Mouse (Mus musculus): ENCODE data around the gene Ppara. TPM values are rescaled to one million over a fixed set of nuclear protein-coding genes. Genes with fewer than 3 reads are reported as not detected.
A peak's percentile ranks its signal among the peaks of the same experiment; 100 is the strongest.

The Ppara gene
- polyA plus RNA-seq, 1 experiment, result not detected

GRCm38 (mm10) chr15:85807404-85807803 lies 72.6 kb downstream of the Ppara start:
- TF ChIP-seq POLR2A (IDR thresholded peaks at IDR 0.05; ENCODE audit: insufficient read depth, low read depth, low read length), result no peak
- no peak for TF ChIP-seq CTCF (IDR thresholded peaks at IDR 0.05; ENCODE audit: insufficient read depth, low read depth, low read length)
- 92% methylated on average over 4 of the region's 4 CpGs for WGBS
- H3K27ac ChIP-seq (ENCODE audit: insufficient read depth, low read depth, low read length), result no peak overlapping the region
- 0 out of 2 replicates have a peak, but pooled peaks cover 3% of the 10 kb centered on the region for H3K4me1 ChIP-seq (ENCODE audit: control insufficient read depth, insufficient read depth, low read length)
- H3K4me3 ChIP-seq (ENCODE audit: insufficient read depth, low read depth, low read length), result no peak overlapping the region

GRCm38 (mm10) chr15:85808031-85808430 lies 73.2 kb downstream of the Ppara start:
- Histone ChIP-seq H3K27ac (ENCODE audit: insufficient read depth, low read depth, low read length) (no peak overlapping the region), H3K4me1 (ENCODE audit: control insufficient read depth, insufficient read depth, low read length) (0 out of 2 replicates have a peak, but pooled peaks cover 3% of the 10 kb centered on the region), H3K4me3 (ENCODE audit: insufficient read depth, low read depth, low read length) (no peak overlapping the region)
- TF ChIP-seq CTCF (IDR thresholded peaks at IDR 0.05; ENCODE audit: insufficient read depth, low read depth, low read length) (no peak), POLR2A (IDR thresholded peaks at IDR 0.05; ENCODE audit: insufficient read depth, low read depth, low read length) (no peak)
- WGBS, result 83% methylated on average over 6 of the region's 6 CpGs

GRCm38 (mm10) chr15:85808434-85808833 lies 73.7 kb downstream of the Ppara start:
- H3K4me1 ChIP-seq (ENCODE audit: control insufficient read depth, insufficient read depth, low read length), result 0 out of 2 replicates have a peak, but pooled peaks cover 3% of the 10 kb centered on the region
- 52% methylated on average over 8 of the region's 8 CpGs for WGBS
- no peak for TF ChIP-seq CTCF (IDR thresholded peaks at IDR 0.05; ENCODE audit: insufficient read depth, low read depth, low read length)
- TF ChIP-seq POLR2A (IDR thresholded peaks at IDR 0.05; ENCODE audit: insufficient read depth, low read depth, low read length), result no peak
- no peak overlapping the region for H3K27ac ChIP-seq (ENCODE audit: insufficient read depth, low read depth, low read length)
- no peak overlapping the region for H3K4me3 ChIP-seq (ENCODE audit: insufficient read depth, low read depth, low read length)

GRCm38 (mm10) chr15:85809091-85809490 lies 74.3 kb downstream of the Ppara start:
- no peak overlapping the region for H3K27ac ChIP-seq (ENCODE audit: insufficient read depth, low read depth, low read length)
- H3K4me3 ChIP-seq (ENCODE audit: insufficient read depth, low read depth, low read length), result no peak overlapping the region
- H3K4me1 ChIP-seq (ENCODE audit: control insufficient read depth, insufficient read depth, low read length), result 0 out of 2 replicates have a peak, but pooled peaks cover 3% of the 10 kb centered on the region
- 88% methylated on average over 12 of the region's 12 CpGs for WGBS
- TF ChIP-seq CTCF (IDR thresholded peaks at IDR 0.05; ENCODE audit: insufficient read depth, low read depth, low read length) (no peak), POLR2A (IDR thresholded peaks at IDR 0.05; ENCODE audit: insufficient read depth, low read depth, low read length) (no peak)

GRCm38 (mm10) chr15:85810462-85810805 lies 75.7 kb downstream of the Ppara start:
- no peak overlapping the region for H3K27ac ChIP-seq (ENCODE audit: insufficient read depth, low read depth, low read length)
- WGBS, result 70% methylated on average over 5 of the region's 5 CpGs
- 0 out of 2 replicates have a peak, but pooled peaks cover 3% of the 10 kb centered on the region for H3K4me1 ChIP-seq (ENCODE audit: control insufficient read depth, insufficient read depth, low read length)
- H3K4me3 ChIP-seq (ENCODE audit: insufficient read depth, low read depth, low read length), result peak overlapping the region; percentile 73
- TF ChIP-seq POLR2A (IDR thresholded peaks at IDR 0.05; ENCODE audit: insufficient read depth, low read depth, low read length), result no peak
- TF ChIP-seq CTCF (IDR thresholded peaks at IDR 0.05; ENCODE audit: insufficient read depth, low read depth, low read length), result no peak

GRCm38 (mm10) chr15:85810806-85811521 lies 76.2 kb downstream of the Ppara start:
- H3K4me1 ChIP-seq (ENCODE audit: control insufficient read depth, insufficient read depth, low read length), result 0 out of 2 replicates have a peak, but pooled peaks cover 3% of the 10 kb centered on the region

GRCm38 (mm10) chr15:85811535-85812277 lies 76.9 kb downstream of the Ppara start, which contains the start of gene Cdpf1:
TSS of gene Cdpf1 (minus strand) at chr15:85811697.
- peak within 1 kb of the TSS; percentile 73 for H3K4me3 ChIP-seq (ENCODE audit: insufficient read depth, low read depth, low read length)
- peak within 1 kb of the TSS; percentile 74 for H3K27ac ChIP-seq (ENCODE audit: insufficient read depth, low read depth, low read length)
- 1% methylated on average over 36 of the region's 36 CpGs for WGBS
- peak; percentile 95; the same call in 1 of the 2 replicates for TF ChIP-seq POLR2A (IDR thresholded peaks at IDR 0.05; ENCODE audit: insufficient read depth, low read depth, low read length)
- no peak for TF ChIP-seq CTCF (IDR thresholded peaks at IDR 0.05; ENCODE audit: insufficient read depth, low read depth, low read length)
- H3K4me1 ChIP-seq (ENCODE audit: control insufficient read depth, insufficient read depth, low read length), result 0 out of 2 replicates have a peak, but pooled peaks cover 3% of the 10 kb centered on the region

More at GRCm38 (mm10) chr15:85810806-85811521, 76.2 kb downstream of the Ppara start:
- WGBS, result 1% methylated on average over 36 of the region's 36 CpGs
- peak overlapping the region; percentile 74 for H3K27ac ChIP-seq (ENCODE audit: insufficient read depth, low read depth, low read length)
- TF ChIP-seq CTCF (IDR thresholded peaks at IDR 0.05; ENCODE audit: insufficient read depth, low read depth, low read length) (no peak), POLR2A (IDR thresholded peaks at IDR 0.05; ENCODE audit: insufficient read depth, low read depth, low read length) (no peak)
- peak overlapping the region; percentile 73 for H3K4me3 ChIP-seq (ENCODE audit: insufficient read depth, low read depth, low read length)

GRCm38 (mm10) chr15:85813428-85813827 lies 78.6 kb downstream of the Ppara start:
- Histone ChIP-seq H3K4me3 (ENCODE audit: insufficient read depth, low read depth, low read length) (no peak overlapping the region), H3K4me1 (ENCODE audit: control insufficient read depth, insufficient read depth, low read length) (0 out of 2 replicates have a peak, but pooled peaks cover 3% of the 10 kb centered on the region), H3K27ac (ENCODE audit: insufficient read depth, low read depth, low read length) (no peak overlapping the region)
- WGBS, result 61% methylated on average over 10 of the region's 10 CpGs
- TF ChIP-seq POLR2A (IDR thresholded peaks at IDR 0.05; ENCODE audit: insufficient read depth, low read depth, low read length) (no peak), CTCF (IDR thresholded peaks at IDR 0.05; ENCODE audit: insufficient read depth, low read depth, low read length) (no peak)

All from olfactory bulb, adult 2 months (tissue).